ENCODE assay signal across 8 mouse cellular contexts in genomic region chr1:72307317-72307798, GRCm38 (mm10). TPM values are rescaled to one million over a fixed set of nuclear protein-coding genes. Genes with fewer than 3 reads are reported as not detected.
A peak's percentile ranks its signal among the peaks of the same experiment; 100 is the strongest.
DNase-seq lines count a peak whose midpoint lies in the region; ATAC-seq and TF ChIP-seq lines count a peak whose summit lies in the region.

Gene Xrcc5 (plus strand): TSS chr1:72307421.

- peak; percentile 99 for ATAC-seq in forebrain, embryonic 13.5 days
- ATAC-seq in neural tube, embryonic 15.5 days (ENCODE audit: low FRiP score), result peak; percentile 99

- WGBS in forebrain, embryonic 13.5 days, result under 1% methylated on average over 21 of the region's 21 CpGs
- under 1% methylated on average over 21 of the region's 21 CpGs for WGBS in neural tube, embryonic 15.5 days

- no peaks in the 10 kb centered on the region for H3K27me3 ChIP-seq in E14TG2a.4 (ENCODE audit: insufficient read depth, low read length)
- H3K27me3 ChIP-seq in forebrain, embryonic 13.5 days, result no peaks in the 10 kb centered on the region
- no peaks in the 10 kb centered on the region for H3K27me3 ChIP-seq in neural tube, embryonic 15.5 days (replicated peaks)

- no peak for TF ChIP-seq CTCF in E14TG2a.4 (conservative IDR thresholded peaks at IDR 0.05; ENCODE audit: low read length)

- peak within 1 kb of the TSS; percentile 65 for H3K4me2 ChIP-seq in forebrain, embryonic 13.5 days
- H3K4me2 ChIP-seq in neural tube, embryonic 15.5 days, result peak within 1 kb of the TSS; percentile 67

- H3K27ac ChIP-seq in forebrain, embryonic 13.5 days, result peak within 1 kb of the TSS; percentile 88
- H3K27ac ChIP-seq in neural tube, embryonic 15.5 days (replicated peaks), result peak within 1 kb of the TSS; percentile 91

- peaks cover 54% of the 10 kb centered on the region for H3K4me1 ChIP-seq in E14TG2a.4 (replicated peaks; ENCODE audit: low read depth, low read length)
- H3K4me1 ChIP-seq in forebrain, embryonic 13.5 days, result peaks cover 21% of the 10 kb centered on the region
- H3K4me1 ChIP-seq in neural tube, embryonic 15.5 days, result peaks cover 11% of the 10 kb centered on the region

- peak within 1 kb of the TSS; percentile 86 for H3K4me3 ChIP-seq in E14TG2a.4 (replicated peaks; ENCODE audit: low read length)
- H3K4me3 ChIP-seq in forebrain, embryonic 13.5 days, result peak within 1 kb of the TSS; percentile 59
- peak within 1 kb of the TSS; percentile 60 for H3K4me3 ChIP-seq in neural tube, embryonic 15.5 days (replicated peaks)

- H3K36me3 ChIP-seq in E14TG2a.4 (ENCODE audit: insufficient read depth, low read length), result peaks cover 30% of the 10 kb centered on the region
- peaks cover 12% of the 10 kb centered on the region for H3K36me3 ChIP-seq in forebrain, embryonic 13.5 days (ENCODE audit: poor library complexity, severe bottlenecking)
- no peaks in the 10 kb centered on the region for H3K36me3 ChIP-seq in neural tube, embryonic 15.5 days

- H3K9me3 ChIP-seq in E14TG2a.4 (ENCODE audit: low read length), result no peaks in the 10 kb centered on the region
- no peaks in the 10 kb centered on the region for H3K9me3 ChIP-seq in forebrain, embryonic 13.5 days (replicated peaks)
- H3K9me3 ChIP-seq in neural tube, embryonic 15.5 days (replicated peaks), result no peaks in the 10 kb centered on the region

- H3K9ac ChIP-seq in forebrain, embryonic 13.5 days, result peak within 1 kb of the TSS; percentile 84
- H3K9ac ChIP-seq in neural tube, embryonic 15.5 days (replicated peaks), result peak within 1 kb of the TSS; percentile 68

- intact Hi-C loops in heart, postnatal 14 days (cut with DNase I), result loop anchor here (10.0 kb wide), 1 partner anchor 73 kb away; no protein-coding TSS in a partner anchor

- DNase-seq in c-Kit-positive CD71-positive TER-119-positive erythroid progenitor cells, embryonic 14.5 days (ENCODE audit: low spot score), result peak; percentile 94
- peak; percentile 85 to 90 for DNase-seq in heart, postnatal 14 days
- peak; percentile 94 for DNase-seq in layer of hippocampus, adult 11-12 months (ENCODE audit: low spot score)
- DNase-seq in lung, adult 18-20 months, result peak; percentile 93 to 95
- DNase-seq in testis, postnatal 14 days (ENCODE audit: low spot score), result peak; percentile 93

RNA-seq across cellular contexts. Expression of gene Xrcc5, which starts in this region (rescaled TPM):
- polyA plus RNA-seq in forebrain, embryonic 13.5 days (2015; fragmentation: Nextera tagmentation; extraction: Ambion mirVana), result 38.5 and 40.0 TPM in 2 replicates
- total RNA-seq in heart, postnatal 14 days (2021), result 10 to 100 TPM; 11.7 to 12.6 TPM
- 15.1 and 27.7 TPM in 2 replicates for polyA plus RNA-seq in neural tube, embryonic 15.5 days (2015; fragmentation: Nextera tagmentation; extraction: Ambion mirVana)

Comparison
In these comparisons a context has a peak if more than half of its experiments do, and no peak if none do; other contexts are left out.
1. Peak in every context shown above with its lines: DNase-seq, ATAC-seq, H3K4me3 ChIP-seq and H3K27ac ChIP-seq.